Mouse (Mus musculus) spleen, postnatal 14 days (tissue): ENCODE data around the gene Tcf3.

ENCODE experiments used
- DNase-seq, 2 experiments: peaks; one replicate each; pipeline ENCODE4 v3.0.0; 2021 to 2022; ENCODE audit warnings: low spot score in 2 of 2

The Tcf3 gene

GRCm38 (mm10) chr10:80433513-80434232 lies at the start of gene Tcf3:
Tcf3 (minus strand) TSS chr10:80433647.
- peak; percentile 94 to 95 for DNase-seq

GRCm38 (mm10) chr10:80481002-80481401 lies 47.6 kb upstream of the Tcf3 start:
- no peak for DNase-seq

GRCm38 (mm10) chr10:80478531-80478930 lies 45.1 kb upstream of the Tcf3 start:
- DNase-seq, result no peak

- peak; percentile 81 to 88 for DNase-seq
Observed at GRCm38 (mm10) chr10:80475290-80475959, 42.0 kb upstream of the Tcf3 start.

- DNase-seq, result no peak
Observed at GRCm38 (mm10) chr10:80465066-80465465, 31.6 kb upstream of the Tcf3 start.

GRCm38 (mm10) chr10:80464381-80465035 lies 31.1 kb upstream of the Tcf3 start:
- DNase-seq, result no peak

GRCm38 (mm10) chr10:80461346-80461745 lies 27.9 kb upstream of the Tcf3 start:
- no peak for DNase-seq

- DNase-seq, result no peak
Observed at GRCm38 (mm10) chr10:80460324-80460723, 26.9 kb upstream of the Tcf3 start.

- no peak for DNase-seq
Observed at GRCm38 (mm10) chr10:80459671-80460070, 26.2 kb upstream of the Tcf3 start.

GRCm38 (mm10) chr10:80459236-80459635 lies 25.8 kb upstream of the Tcf3 start:
- DNase-seq, result no peak

- no peak for DNase-seq
Observed at GRCm38 (mm10) chr10:80455697-80456096, 22.2 kb upstream of the Tcf3 start.

GRCm38 (mm10) chr10:80454781-80455180 lies 21.3 kb upstream of the Tcf3 start:
- no peak for DNase-seq

GRCm38 (mm10) chr10:80453601-80454000 lies 20.2 kb upstream of the Tcf3 start:
- DNase-seq, result no peak

- no peak for DNase-seq
Observed at GRCm38 (mm10) chr10:80450599-80450998, 17.2 kb upstream of the Tcf3 start.

GRCm38 (mm10) chr10:80445898-80446601 lies 12.6 kb upstream of the Tcf3 start:
- DNase-seq, result peak; percentile 68 to 78

- DNase-seq, result no peak
Observed at GRCm38 (mm10) chr10:80445052-80445451, 11.6 kb upstream of the Tcf3 start.

GRCm38 (mm10) chr10:80444339-80445045 lies 11.0 kb upstream of the Tcf3 start:
- DNase-seq, result no peak

- DNase-seq, result no peak
Observed at GRCm38 (mm10) chr10:80443575-80444278, 10.3 kb upstream of the Tcf3 start.

GRCm38 (mm10) chr10:80442989-80443388 lies 9.5 kb upstream of the Tcf3 start:
- DNase-seq, result no peak

GRCm38 (mm10) chr10:80441598-80441997 lies 8.2 kb upstream of the Tcf3 start:
- no peak for DNase-seq

GRCm38 (mm10) chr10:80440031-80440430 lies 6.6 kb upstream of the Tcf3 start:
- DNase-seq, result no peak
